Mouse (Mus musculus): ENCODE data around the gene Gm49388. TPM values are rescaled to one million over a fixed set of nuclear protein-coding genes. Genes with fewer than 3 reads are reported as not detected.

Gene Gm49388
- polyA plus RNA-seq, 1 experiment, result not detected

DNA sequence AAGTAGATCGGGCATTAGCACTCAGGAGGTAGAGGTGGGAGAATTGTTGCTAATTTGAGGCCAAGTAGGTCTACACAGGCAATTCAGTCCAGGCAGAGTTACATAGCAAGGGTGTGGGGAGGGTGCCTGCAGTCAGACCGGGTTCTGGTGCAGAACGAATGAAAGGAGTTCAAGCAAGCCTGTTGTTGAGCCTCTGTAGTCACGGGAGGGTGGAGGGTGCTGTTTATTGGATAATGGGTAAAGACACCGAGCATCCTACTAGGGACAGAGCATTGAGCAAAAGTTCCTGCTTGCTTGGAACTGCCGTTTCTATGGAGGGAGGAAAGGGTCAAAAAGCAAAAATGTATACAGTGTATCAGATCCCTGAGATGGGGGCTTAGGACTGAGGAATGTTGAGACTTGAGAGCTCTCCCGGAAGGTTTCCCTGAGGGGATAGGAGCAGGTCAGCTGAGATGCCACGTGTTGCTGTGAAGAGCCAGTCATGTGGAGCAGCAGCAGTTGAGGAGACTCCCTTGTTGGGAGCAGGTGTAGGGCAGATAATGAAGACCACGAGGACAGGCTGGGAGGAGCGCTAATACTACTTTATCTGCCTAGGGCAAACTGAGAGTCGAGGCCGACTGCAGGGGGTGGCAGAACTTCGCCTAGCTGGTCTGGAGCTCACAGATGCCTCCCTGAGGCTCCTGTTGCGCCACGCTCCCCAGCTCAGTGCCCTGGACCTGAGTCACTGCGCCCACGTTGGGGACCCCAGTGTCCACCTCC, 18.4 kb upstream of the Gm49388 start:
- no peak overlapping the region for H3K27ac ChIP-seq (ENCODE audit: insufficient read depth, low read length)
- no peaks in the 10 kb centered on the region; the same call in 1 of the 2 replicates for H3K4me1 ChIP-seq (ENCODE audit: control insufficient read depth, insufficient read depth, low read length)
- TF ChIP-seq CTCF (IDR thresholded peaks at IDR 0.05; ENCODE audit: borderline replicate concordance, insufficient read depth, low read length) (no peak), POLR2A (IDR thresholded peaks at IDR 0.05; ENCODE audit: low read depth, low read length) (no peak)
- no peak overlapping the region for H3K4me3 ChIP-seq (ENCODE audit: insufficient read depth, low read length)

DNA sequence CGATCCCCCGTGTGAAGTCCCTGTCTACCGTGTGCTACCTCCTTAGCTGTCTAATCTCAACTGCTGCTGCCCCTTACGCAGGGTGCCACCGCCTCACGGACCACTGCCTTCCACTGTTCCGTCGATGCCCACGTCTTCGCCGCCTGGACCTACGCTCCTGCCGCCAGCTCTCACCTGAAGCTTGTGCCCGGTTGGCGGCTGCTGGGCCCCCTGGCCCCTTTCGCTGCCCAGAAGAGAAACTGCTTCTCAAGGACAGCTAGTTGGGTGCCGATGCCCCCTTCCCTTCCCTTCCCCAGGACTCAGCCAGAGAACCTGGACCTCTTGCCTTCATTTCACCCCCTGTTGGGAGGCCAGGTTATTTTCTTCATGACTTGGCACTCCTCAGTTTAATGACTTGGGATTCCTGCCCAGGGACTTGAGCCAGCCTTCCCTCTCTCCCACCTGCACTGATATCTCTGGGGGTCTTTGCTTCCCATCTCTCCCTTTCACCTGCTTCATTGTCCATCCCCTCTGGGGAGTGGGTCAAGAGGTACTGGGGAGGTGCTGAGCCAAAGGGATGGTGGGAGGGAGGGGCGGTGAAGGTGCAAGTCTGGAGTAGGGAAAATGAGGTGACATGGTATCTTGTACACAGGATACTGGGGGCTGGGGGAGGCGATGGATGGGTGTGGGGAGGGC, 17.6 kb upstream of the Gm49388 start:
- no peak for TF ChIP-seq POLR2A (IDR thresholded peaks at IDR 0.05; ENCODE audit: low read depth, low read length)
- Histone ChIP-seq H3K4me1 (ENCODE audit: control insufficient read depth, insufficient read depth, low read length) (no peaks in the 10 kb centered on the region; the same call in none of the 2 replicates), H3K4me3 (ENCODE audit: insufficient read depth, low read length) (no peak overlapping the region), H3K27ac (ENCODE audit: insufficient read depth, low read length) (no peak overlapping the region)

DNA sequence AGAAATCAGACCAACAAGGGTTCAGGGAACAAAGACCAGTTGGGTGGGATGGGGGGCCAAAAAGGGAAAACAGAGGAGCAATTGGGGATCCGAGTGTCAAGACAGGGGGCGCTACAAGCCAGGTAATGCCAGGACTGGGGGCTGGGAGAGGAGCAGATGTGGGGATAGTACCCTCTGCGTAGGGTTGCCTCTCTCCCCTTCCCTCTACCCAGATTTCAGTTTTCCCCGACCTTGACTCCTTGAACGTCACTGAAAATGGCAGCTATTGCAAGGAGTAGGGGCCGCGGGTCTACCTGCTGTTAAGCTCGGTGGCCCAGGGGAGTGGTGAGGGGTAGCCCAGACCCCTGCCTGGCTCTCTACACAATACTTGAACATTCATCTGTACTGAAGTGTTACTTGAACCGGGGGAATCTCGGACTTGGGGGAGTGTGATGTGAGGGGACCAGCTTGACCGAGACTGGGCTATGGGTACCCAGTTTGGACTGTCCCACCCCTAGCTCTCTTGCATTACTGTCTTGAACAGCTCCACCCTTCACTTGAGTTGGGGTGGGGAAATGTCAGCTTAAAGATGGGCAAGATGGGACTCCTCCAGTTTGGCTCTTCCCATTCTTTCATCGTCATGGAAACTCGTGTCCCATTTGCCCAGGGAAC, 16.9 kb upstream of the Gm49388 start:
- H3K4me1 ChIP-seq (ENCODE audit: control insufficient read depth, insufficient read depth, low read length), result no peaks in the 10 kb centered on the region; the same call in none of the 2 replicates
- no peak overlapping the region for H3K27ac ChIP-seq (ENCODE audit: insufficient read depth, low read length)
- TF ChIP-seq POLR2A (IDR thresholded peaks at IDR 0.05; ENCODE audit: low read depth, low read length) (no peak), CTCF (IDR thresholded peaks at IDR 0.05; ENCODE audit: borderline replicate concordance, insufficient read depth, low read length) (no peak)
- no peak overlapping the region for H3K4me3 ChIP-seq (ENCODE audit: insufficient read depth, low read length)

DNA sequence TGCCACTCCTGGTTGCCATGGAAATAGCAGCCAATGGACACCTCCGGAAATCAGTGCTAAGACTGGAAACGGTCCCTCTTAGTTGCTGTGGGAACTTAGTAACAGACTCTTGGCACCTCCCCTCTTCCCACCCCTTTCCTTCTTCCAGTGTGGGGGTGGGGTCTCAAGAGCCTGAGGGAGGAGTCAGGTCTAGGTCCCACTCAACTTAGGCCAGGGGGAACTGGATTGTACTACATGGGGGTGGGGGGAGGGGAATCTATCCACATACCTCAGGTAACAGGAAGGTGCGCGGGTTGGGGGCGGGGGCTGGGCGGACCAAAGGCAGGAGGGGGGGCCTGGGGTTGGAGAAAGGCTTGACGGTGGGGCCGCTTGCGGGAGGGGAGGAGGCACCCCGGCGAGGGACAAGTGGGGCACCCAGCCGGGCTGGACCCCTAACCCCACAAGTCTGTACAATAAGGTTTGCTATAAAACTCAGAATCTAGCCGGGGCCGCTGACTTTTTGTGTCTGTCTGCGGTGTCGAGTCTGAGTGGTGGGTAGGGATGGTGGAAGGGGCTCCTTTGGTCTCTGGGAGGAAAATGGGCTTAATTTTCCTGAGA, 16.3 kb upstream of the Gm49388 start:
- peak overlapping the region; percentile 81 for H3K4me3 ChIP-seq (ENCODE audit: insufficient read depth, low read length)
- H3K27ac ChIP-seq (ENCODE audit: insufficient read depth, low read length), result peak overlapping the region; percentile 73
- H3K4me1 ChIP-seq (ENCODE audit: control insufficient read depth, insufficient read depth, low read length), result no peaks in the 10 kb centered on the region; the same call in none of the 2 replicates
- no peak for TF ChIP-seq CTCF (IDR thresholded peaks at IDR 0.05; ENCODE audit: borderline replicate concordance, insufficient read depth, low read length)
- TF ChIP-seq POLR2A (IDR thresholded peaks at IDR 0.05; ENCODE audit: low read depth, low read length), result 0 out of 2 replicates have a peak, but pooled peaks have one; percentile 18

DNA sequence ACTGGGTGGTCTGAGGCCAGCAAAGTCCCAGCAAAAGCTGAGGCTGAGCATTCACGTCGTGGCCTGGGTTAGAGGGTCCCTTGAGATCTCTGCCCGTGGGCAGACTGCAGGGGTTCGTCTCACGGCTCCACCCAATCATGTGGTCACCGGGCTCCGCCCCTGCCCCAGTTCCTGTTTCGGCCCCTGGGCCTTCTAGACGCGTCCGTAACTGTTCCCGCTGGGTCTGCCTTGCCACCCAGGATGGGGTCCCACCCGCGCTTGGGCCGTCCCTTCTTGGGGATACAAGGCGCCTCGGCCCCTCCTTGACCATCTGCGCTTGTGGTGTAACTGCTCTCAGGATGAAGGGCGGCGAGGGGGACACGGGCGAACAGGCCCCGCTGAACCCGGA, 15.8 kb upstream of the Gm49388 start, which contains the start of gene Orai3:
Gene Orai3 (plus strand): TSS at position 165 of the 388 bp plus-strand sequence.
- peak within 1 kb of the TSS; percentile 74 for H3K27ac ChIP-seq (ENCODE audit: insufficient read depth, low read length)
- H3K4me1 ChIP-seq (ENCODE audit: control insufficient read depth, insufficient read depth, low read length), result no peaks in the 10 kb centered on the region; the same call in none of the 2 replicates
- H3K4me3 ChIP-seq (ENCODE audit: insufficient read depth, low read length), result peak within 1 kb of the TSS; percentile 81
- TF ChIP-seq CTCF (IDR thresholded peaks at IDR 0.05; ENCODE audit: borderline replicate concordance, insufficient read depth, low read length) (no peak), POLR2A (IDR thresholded peaks at IDR 0.05; ENCODE audit: low read depth, low read length) (peak; percentile 94)

DNA sequence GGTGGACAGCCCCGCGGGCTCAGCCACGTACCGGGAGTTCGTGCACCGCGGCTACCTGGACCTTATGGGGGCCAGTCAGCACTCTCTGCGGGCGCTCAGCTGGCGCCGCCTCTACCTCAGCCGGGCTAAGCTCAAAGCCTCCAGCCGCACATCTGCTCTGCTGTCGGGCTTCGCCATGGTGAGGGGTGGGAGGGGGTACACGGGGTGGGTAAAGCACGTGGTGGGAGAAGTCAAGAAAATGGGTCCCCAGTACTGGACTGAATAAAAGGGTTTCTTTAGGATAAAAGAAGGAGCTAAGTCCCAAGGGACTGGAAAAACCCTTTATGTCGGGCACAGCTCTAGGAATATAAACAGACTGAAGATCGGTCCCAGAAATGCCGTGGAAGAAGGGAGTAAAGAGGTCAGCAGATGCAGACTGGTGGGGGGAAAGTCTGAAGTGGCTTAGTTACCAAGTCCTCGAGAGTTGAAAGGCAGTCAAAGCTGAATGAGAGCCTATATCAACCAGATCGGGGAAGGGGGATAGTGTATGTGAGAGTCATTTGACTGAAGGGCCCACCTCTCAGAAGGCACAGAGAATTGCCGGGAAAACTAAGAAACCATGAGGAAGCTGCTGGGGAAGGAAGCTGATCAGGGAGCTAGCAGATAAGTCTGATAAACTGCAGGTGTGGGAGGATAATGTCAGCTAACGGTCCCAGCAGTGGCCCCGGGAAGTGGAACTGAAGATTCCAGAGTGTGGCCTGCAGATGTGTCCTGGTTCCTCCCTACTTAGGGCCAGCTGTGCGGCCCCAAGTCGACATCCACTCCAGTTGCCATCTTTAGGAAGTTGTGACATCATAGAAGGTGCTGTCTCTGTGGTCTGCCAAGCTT, 15.1 kb upstream of the Gm49388 start:
- Histone ChIP-seq H3K27ac (ENCODE audit: insufficient read depth, low read length) (peak overlapping the region; percentile 74), H3K4me1 (ENCODE audit: control insufficient read depth, insufficient read depth, low read length) (no peaks in the 10 kb centered on the region; the same call in none of the 2 replicates), H3K4me3 (ENCODE audit: insufficient read depth, low read length) (peak overlapping the region; percentile 81)
- TF ChIP-seq POLR2A (IDR thresholded peaks at IDR 0.05; ENCODE audit: low read depth, low read length), result 0 out of 2 replicates have a peak, but pooled peaks have one; percentile 42
- no peak for TF ChIP-seq CTCF (IDR thresholded peaks at IDR 0.05; ENCODE audit: borderline replicate concordance, insufficient read depth, low read length)

DNA sequence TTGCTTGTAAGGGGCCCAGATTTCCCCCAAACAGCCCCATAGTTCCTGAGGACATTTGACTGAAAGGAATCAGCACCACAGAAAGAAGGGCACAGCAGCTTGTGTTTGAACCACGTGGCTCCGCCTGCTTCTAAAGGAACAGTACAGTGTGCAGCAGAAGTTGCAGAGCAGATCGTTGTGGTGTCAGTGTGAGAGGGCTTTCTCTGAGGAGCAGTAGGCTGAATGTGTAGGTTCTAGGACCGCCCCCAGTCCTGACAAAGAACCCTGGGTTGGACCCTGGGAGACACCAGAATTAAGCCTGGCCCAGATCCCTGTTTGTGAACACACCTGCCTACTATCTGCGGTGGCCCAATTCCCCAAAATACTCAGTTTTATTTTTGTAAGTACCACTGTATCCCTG, 14.1 kb upstream of the Gm49388 start:
- peak overlapping the region; percentile 81 for H3K4me3 ChIP-seq (ENCODE audit: insufficient read depth, low read length)
- H3K27ac ChIP-seq (ENCODE audit: insufficient read depth, low read length), result no peak overlapping the region

DNA sequence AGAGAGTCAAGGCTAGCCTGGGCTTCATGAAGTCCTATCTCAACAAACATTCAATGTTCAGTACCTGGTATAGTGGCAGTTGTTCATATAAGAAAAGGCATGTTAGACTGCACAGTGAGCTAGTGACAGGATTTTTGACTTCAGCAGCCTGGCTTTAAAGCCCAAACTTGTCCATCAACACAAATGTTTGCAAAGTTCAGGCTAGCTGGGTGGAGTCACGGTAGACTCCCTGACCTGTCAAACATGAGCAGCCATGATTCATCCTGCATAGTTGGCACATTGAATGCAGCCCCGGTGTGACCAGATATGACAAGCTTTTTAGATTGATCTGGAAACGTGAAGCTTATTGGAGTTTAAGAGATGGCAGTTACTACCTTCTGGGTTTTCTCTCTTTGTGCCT, 13.3 kb upstream of the Gm49388 start:
- H3K4me3 ChIP-seq (ENCODE audit: insufficient read depth, low read length), result no peak overlapping the region
- TF ChIP-seq CTCF (IDR thresholded peaks at IDR 0.05; ENCODE audit: borderline replicate concordance, insufficient read depth, low read length) (no peak), POLR2A (IDR thresholded peaks at IDR 0.05; ENCODE audit: low read depth, low read length) (no peak)
- H3K27ac ChIP-seq (ENCODE audit: insufficient read depth, low read length), result no peak overlapping the region
- H3K4me1 ChIP-seq (ENCODE audit: control insufficient read depth, insufficient read depth, low read length), result no peaks in the 10 kb centered on the region; the same call in none of the 2 replicates

More for the DNA sequence above, 14.1 kb upstream of the Gm49388 start:
- TF ChIP-seq POLR2A (IDR thresholded peaks at IDR 0.05; ENCODE audit: low read depth, low read length) (peak; percentile 40; the same call in 1 of the 2 replicates), CTCF (IDR thresholded peaks at IDR 0.05; ENCODE audit: borderline replicate concordance, insufficient read depth, low read length) (no peak)
- H3K4me1 ChIP-seq (ENCODE audit: control insufficient read depth, insufficient read depth, low read length), result no peaks in the 10 kb centered on the region; the same call in none of the 2 replicates

All from embryonic fibroblast, embryonic 13.5 days (primary cell).